Mouse (Mus musculus): ENCODE results near the gene Bik. TPM values are rescaled to one million over a fixed set of nuclear protein-coding genes. Genes with fewer than 3 reads are reported as not detected.

Gene Bik
- 8.3 and 9.7 TPM in 2 replicates for polyA plus RNA-seq (2012; rRNA removed)

GRCm38 (mm10) chr15:83526424-83527091, at the start of gene Bik:
Bik (plus strand) TSS chr15:83526862.

GRCm38 (mm10) chr15:83510805-83511405, 15.8 kb upstream of the Bik start, which contains the start of gene Ttll1:
Ttll1 (minus strand) TSS chr15:83510893.

GRCm38 (mm10) chr15:83563327-83563856, 36.7 kb downstream of the Bik start, which contains the start of the genes Tspo and Mcat:
Tspo (plus strand) TSS chr15:83563592.
Mcat (minus strand) TSS chr15:83563787.

Other genes starting within 250 kb of the Bik start
- 15.7 and 20.4 TPM in 2 replicates for gene Arfgap3, start 176.6 kb upstream of the Bik start, polyA plus RNA-seq (2012; rRNA removed)
- gene Pacsin2, start 62.3 kb upstream of the Bik start, polyA plus RNA-seq (2012; rRNA removed) = 33.5 and 35.0 TPM in 2 replicates
- gene Ttll1, start 16.0 kb upstream of the Bik start, polyA plus RNA-seq (2012; rRNA removed) = 2.1 and 3.3 TPM in 2 replicates
- gene Tspo, start 36.7 kb downstream of the Bik start, polyA plus RNA-seq (2012; rRNA removed) = 429 and 634 TPM in 2 replicates
- gene Mcat, start 36.9 kb downstream of the Bik start, polyA plus RNA-seq (2012; rRNA removed) = 13.6 and 17.0 TPM in 2 replicates
- 25.0 and 26.0 TPM in 2 replicates for gene Ttll12, start 68.3 kb downstream of the Bik start, polyA plus RNA-seq (2012; rRNA removed)
- 8.1 and 10.5 TPM in 2 replicates for gene Scube1, start 198.2 kb downstream of the Bik start, polyA plus RNA-seq (2012; rRNA removed)

All from stomach, adult 2 months (tissue).